Mouse (Mus musculus) liver (tissue): ENCODE results near the gene Actrt2.

Experiments
- DNase-seq: peaks from one replicate; pipeline ENCODE4 v3.0.0-alpha.2; 2020; ENCODE audit warnings: mixed read lengths

Gene Actrt2

GRCm38 (mm10) chr4:154682311-154682710 lies 14.6 kb upstream of the Actrt2 start:
- DNase-seq, result no peak

GRCm38 (mm10) chr4:154675441-154676000 lies 7.9 kb upstream of the Actrt2 start:
- no peak for DNase-seq

DNA sequence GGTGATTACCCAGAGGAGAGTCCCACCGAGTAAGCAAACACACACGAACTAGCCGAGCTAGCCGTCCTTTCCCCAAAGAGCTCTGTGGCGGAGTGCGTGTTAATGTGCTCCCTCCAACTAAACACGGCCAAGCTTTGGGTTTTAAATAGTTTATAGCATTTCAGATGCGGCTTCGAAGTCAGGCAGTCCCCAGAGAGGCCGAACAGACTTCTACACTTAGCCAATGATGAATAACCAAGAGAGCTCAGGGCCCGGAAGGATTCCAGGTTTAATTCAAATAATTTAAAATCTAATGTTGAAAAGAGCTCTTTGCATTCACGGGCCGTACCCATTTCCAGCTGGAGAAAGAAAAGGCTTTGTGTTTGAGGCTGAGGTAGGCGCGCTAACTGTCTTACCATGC lies 7.3 kb upstream of the Actrt2 start:
- no peak for DNase-seq

DNA sequence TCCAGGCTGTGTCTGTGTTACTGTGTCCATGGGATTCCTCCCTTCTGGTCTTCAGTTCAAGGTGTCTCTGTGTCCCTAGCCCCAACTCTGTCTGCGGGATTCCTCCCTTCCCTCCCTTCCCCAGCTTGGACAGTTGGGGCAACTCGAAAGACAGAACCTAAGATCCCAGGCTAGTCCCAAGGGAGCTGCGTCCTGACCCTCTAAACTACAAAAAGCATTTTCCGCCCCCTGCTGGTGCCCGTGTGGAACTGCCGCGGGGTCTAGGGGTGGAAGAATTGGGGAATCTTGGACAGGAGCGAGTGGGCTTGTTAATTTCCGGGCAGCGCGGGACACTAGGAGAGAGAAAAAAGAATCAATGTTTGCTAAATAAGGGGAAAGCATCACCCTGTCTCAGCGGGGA lies 6.9 kb upstream of the Actrt2 start:
- DNase-seq, result peak; percentile 46

DNA sequence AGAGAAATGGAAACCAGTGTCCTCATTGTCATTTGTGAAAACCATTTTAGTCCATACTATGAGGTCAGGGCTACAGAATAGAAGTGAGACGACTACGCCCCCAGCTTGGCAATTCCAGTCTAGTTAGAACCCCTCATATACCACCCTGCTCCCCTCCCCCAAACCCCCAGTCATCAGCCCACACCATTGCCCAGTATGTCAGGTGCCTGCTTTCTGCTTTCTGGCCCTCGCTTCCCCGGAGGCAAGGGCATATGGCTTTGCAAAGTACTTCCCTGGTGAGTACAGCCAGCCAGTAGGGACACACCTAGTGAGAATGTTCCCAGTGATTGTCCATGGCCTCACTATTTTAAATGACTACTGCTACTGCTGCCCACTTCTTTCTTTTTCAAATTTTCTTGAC lies 6.3 kb upstream of the Actrt2 start:
- no peak for DNase-seq

DNA sequence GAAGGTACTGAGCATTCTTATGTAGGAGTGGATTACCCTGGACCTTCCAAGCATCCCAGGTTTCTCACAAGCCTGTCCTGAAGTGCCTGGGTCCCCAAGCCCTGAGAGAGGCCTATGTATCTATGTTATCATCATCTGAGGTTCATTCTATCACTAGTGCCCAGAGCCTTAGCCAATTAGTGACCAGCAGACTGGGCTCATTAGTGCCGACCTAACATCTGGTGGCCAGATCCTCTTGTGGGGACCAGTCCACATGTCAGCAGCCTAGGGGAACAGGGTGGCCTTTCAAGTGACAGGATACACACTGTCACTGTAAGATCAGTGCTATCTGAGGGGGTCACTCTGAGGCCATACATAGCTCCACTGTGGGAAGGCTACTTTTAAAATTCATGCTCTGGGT lies 4.4 kb upstream of the Actrt2 start:
- no peak for DNase-seq

DNA sequence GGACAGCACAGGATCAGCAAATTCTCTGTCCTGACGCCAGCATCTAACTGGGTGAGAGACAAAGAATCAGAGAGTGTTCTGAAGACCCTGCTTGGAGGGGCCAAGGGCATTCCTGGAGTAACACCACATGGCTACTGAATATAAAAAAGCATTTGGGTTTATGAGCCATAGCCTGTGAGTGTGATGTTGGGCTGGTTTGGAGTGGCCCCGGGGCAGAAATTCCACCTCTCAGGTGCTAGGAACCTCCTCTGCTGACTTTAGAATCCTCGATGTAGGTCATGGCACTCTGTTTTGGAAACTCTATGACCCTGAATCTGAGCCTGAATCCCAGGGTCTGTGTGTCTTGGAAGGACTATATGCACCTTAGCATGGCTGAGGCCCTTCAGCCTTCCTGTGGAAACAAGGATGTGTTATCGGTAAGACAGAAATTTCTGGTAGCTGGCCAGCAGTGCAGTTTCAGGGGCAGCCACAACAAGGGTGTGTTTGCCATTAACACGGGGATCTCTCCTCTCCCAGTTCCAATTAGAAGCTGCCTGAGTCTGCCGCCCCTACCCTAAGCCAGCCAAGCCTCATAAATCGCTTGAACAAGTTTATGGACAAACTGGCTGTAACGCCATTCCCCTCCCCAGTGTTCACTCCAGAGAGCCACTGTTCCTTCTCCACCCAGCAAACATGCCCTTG lies 3.7 kb upstream of the Actrt2 start:
- DNase-seq, result no peak

GRCm38 (mm10) chr4:154662681-154663215 lies 4.9 kb downstream of the Actrt2 start:
- DNase-seq, result no peak

GRCm38 (mm10) chr4:154661256-154661655 lies 6.4 kb downstream of the Actrt2 start:
- DNase-seq, result no peak

- DNase-seq, result no peak
Measured at GRCm38 (mm10) chr4:154660025-154660424, 7.6 kb downstream of the Actrt2 start.

DNA sequence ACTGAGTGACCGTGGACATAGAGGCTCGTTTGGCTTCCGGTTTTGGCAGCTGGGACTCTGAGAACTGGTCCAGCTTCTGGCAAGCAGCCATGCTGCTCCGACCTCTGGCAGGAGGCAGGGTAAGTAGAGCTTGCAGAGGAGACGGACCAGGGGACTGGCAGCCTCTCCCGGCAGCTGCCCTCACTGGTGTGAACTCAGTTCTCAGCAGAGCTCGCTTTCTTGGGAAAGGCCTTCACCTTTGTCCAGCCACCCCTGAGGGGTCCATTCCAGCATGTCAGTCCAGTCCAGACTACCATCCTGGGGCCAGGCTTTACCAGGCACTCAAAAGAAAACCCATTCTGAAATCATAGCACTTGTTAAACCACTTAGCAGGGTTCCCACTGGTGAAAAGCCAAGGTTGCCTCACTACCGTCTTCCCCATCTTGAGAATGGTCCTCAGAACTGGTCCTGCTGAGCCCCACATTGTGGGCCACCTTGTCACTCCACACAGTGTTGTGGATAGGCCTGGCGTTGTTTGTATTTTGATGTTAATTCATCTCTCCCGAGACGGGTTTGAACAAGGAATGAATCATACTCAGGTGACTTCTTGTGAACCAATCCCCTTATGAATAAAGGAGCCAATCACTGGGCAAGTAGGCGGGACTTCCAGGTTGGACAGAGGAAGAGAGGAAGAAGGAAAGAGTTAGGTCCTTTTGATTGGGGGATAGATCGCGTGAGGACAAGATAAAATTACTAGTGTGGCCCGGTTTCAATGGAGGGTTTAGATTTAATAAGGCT lies 12.3 kb downstream of the Actrt2 start:
- no peak for DNase-seq

DNA sequence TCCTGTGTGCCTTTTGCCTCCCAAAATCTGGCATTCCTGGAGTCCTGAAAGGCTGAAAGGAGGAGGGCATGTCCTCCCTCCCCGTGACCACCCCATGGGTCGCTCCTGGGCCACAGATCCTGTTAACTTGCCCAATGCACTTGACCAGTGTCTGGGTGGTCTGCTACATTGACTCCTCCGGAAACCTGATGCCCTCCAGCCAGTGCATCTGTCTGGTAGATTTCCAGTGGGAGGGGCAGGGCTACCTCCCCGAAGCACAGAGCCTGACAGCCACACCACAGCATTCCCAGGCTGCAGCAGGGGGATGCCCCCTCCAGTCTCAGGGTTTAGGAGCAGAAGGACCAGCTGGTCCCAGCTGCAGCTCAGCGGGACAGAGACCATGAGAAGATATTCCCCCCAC lies 15.2 kb downstream of the Actrt2 start:
- no peak for DNase-seq

DNA sequence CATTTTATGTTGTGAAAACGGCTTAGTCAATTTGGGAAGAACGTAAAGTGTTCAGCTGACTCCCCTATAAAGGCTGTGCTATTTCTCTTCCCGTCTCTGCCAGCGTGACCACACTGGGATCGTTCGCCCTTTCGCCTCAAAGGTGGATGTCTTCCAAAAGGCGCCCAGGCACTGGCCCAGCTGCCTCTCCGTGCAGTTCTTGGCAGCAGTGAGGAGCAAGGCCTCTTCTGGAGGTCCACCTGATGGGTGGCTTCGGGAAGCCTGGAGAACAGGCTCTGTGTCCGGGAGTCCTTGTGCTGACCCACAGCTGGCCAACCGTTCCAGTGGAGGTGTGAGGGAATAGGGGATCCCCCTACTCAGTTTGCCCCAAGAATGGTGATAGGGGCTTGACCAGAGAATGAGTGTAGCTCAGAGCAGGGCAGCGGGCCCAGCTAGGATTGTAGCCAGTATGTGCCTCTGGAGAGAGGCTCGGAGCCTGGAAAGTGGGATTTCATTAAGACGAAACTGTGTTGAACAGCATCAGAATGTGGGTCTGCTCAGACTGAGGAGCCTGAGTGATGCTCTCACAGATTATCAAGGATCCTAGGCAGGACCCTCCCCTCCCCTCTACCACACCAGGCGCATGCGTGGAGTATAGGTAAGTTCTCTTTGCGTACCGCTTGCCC lies 18.5 kb downstream of the Actrt2 start:
- DNase-seq, result no peak

DNA sequence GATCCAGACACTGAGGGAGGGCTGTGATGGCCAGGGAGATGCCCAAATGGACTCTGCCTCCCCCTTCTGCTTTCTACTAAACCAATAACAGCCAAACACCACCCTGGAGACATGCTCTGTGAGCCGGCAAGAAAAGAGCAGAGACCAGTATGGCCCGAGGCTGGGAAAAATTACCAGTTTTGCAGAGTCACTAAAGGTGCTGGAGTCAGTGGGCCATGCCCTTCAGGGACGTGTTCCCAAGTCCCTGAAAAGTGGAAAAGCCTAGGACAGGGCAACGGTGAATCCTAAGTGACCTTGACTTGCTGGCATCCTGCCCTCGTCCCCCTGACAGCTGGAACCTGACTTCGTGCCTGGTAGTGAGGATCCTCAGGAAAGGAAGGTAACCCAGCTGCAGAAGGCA lies 25.2 kb downstream of the Actrt2 start:
- DNase-seq, result no peak

DNA sequence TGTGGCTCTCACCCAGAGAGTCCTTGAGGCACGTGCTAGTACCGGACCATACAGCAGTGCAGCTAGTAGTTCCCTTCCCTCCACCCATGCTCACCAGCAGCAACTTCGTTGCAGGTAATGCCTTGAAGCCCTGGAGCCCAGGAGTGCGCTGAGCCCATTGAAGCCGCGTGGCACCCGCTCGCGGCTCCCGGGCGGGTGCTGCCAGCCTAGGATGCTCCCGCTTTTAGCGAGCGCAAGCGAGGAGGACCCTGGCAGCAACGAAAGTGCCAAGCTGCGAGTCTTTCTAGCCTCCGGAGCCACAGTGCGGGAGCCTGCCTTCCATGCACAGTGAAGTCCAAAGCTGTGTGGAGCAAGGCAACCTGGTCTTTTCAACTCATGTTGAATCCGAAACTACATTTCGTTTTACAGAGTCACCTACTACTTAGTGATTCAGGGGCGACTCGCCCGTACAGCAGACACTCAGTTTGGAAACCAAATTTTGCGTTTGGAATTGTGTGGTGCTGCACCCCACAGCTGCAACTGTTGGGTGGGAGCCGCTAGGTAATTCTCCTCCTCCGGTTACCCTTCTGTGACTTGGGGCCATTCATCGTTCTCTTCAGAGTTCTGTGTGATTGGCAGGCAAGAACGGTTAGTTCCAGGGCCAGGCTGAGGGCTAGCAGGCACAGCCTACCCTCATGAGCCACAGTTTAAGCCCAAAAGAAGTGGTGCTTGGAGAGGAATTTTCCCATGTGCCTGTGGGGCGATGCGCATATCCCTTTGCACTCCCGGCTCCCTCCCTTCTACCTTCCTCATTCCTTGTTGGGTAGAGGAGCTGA lies 26.2 kb downstream of the Actrt2 start:
- DNase-seq, result no peak

DNA sequence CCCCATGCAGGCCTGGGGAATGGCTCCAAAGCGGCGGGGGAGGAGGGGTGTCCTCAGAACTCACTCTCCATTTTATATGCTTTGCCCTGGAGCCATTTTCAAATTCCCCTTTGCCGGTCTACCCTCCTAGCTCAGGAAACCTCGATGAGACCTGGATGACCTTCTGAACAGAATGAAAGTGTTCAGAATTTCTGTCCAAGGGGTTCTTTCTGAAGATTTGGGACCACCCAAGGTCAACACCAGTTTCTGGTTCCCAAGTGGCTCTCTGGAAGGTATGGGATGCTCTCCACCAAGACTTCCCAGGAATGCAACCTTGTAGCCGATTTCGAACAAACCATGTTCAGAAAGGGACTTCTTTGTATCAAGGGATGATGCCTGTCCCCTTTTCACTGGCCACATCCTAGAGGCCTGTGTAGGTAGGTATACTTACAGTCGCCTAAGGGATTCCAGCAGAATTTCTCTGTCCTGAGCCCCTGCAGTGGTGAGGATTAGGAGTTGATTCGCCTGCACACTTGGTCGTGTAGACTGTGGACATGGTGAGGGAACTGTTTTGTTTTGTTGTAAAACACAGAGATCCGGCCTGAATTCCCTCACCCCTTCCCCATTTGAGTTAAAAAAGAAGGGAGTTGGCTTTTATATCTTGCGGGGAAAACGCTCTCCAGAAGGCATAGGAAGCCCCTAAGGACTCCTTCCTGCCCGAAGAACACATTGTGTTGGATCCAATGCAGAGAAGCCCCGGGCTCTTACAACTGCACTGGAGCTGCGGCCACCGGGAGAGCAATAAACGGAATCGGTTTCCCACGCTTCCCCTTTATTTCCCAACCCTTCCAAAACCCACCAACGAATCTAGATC lies 27.0 kb downstream of the Actrt2 start:
- no peak for DNase-seq

DNA sequence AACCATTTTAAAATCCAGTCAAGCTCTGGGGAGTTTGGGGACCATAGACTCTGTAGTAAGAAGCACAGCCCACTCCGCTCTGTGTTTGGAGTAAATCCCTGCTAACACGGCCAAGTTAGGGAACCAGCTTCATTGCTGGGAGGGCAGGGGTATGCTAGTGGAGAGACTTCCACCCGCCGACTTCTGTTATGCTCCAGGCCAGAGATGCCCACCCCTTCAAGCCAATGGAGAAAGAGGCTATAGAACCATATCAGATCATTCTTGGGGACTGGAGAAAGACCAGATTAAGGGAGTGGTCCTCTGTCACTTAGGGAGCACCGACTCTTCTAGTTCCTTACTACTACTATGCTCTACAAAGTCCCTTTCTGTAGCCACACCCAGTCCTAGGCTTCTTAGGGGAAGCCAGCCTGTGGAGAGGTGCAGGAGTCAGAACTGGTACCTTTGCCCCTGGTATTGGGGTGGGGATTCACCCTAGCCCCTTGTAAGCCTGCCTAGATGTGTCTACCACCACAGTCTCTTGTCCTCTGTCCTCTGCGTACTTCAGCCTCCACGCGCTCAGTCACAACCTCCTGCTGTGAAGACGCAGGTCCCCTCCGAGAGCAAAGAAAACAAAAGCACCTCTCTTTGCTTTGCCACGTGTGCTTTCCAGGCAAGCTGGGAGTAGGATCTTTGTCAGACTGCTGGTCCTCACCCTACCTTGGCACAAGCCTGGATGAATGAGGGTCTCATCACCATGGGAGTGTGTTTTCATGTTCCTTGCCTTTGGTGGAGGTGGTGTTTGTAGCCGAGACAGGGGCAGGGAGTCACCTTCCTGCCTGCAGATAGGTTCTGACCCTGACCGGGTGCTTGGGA lies 27.9 kb downstream of the Actrt2 start:
- no peak for DNase-seq

DNA sequence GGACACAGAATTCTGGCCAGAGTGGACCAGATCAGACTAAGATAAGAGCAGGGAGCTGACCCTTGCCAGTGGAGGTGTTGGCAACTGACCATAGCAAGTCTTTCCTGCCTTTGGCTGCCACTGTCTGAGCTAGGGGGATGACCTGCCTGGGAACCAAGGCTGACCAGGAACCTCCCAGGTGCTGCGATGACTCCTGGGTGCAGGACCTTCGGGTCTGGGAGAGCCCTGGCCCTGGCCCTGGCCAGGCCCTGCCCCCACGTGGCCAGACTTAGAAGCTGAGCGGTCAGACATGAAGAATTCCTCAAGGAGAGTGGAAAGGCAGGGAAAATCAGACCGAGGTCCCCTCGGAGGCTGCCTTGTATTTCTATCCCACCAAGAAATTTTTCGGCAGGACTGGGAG lies 28.5 kb downstream of the Actrt2 start:
- DNase-seq, result no peak

- no peak for DNase-seq
Measured at GRCm38 (mm10) chr4:154638320-154638886, 29.3 kb downstream of the Actrt2 start.
